Mouse (Mus musculus): ENCODE measurements around the gene Rftn1. TPM values are rescaled to one million over a fixed set of nuclear protein-coding genes. Genes with fewer than 3 reads are reported as not detected.

The Rftn1 gene
- polyA plus RNA-seq, 1 experiment from 2014 or later, result 27.4 TPM

DNA sequence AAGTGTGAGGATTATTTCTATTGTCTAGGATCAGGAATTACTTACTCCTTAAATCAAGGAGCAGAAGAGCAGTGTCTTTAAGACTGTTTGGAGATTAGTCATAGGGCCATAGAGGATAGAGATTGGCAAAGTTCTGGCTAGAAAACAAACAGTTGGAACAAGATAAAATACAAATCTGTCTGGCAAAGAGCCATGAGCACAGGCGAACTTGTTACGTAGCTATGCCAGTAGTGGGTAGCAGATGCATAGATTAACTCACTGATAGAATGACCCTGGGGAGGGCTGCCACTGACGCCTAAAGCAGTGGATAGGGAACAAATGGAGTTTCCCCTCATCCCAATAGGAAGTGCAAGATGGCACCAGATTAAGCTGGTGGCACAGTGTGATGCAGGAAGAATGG lies 97.1 kb downstream of the Rftn1 start:
- no peak overlapping the region for H3K4me2 ChIP-seq
- no peaks in the 10 kb centered on the region for H3K4me1 ChIP-seq
- no peaks in the 10 kb centered on the region for H3K9me3 ChIP-seq
- no peak overlapping the region for H3K27ac ChIP-seq
- no peak for ATAC-seq (replicated peaks)
- H3K9ac ChIP-seq, result no peak overlapping the region
- no peaks in the 10 kb centered on the region for H3K36me3 ChIP-seq (replicated peaks)
- WGBS, result 42% methylated on average over 3 of the region's 3 CpGs
- no peak overlapping the region for H3K4me3 ChIP-seq
- no peaks in the 10 kb centered on the region for H3K27me3 ChIP-seq (replicated peaks)

DNA sequence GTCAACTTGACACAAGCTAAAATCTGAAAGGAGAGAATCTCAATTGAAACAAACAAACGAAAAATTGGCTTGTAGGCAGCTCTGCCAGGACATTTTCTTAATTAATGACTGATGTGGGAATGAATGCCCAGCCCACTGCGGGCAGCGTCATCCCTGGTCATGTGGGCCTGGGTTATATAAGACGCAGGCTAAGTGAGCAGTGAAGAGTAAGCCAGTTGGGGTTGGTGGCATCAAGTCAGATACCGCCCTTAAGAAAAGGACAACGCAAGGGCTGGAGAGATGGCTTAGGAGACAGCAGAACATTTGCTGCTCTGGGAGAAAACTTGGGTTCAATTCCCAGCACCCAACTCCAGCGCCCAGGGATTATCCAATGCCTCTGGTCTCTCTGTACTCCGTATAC lies 97.6 kb downstream of the Rftn1 start:
- ATAC-seq (replicated peaks), result no peak
- WGBS, result 94% methylated on average over 8 of the region's 8 CpGs

DNA sequence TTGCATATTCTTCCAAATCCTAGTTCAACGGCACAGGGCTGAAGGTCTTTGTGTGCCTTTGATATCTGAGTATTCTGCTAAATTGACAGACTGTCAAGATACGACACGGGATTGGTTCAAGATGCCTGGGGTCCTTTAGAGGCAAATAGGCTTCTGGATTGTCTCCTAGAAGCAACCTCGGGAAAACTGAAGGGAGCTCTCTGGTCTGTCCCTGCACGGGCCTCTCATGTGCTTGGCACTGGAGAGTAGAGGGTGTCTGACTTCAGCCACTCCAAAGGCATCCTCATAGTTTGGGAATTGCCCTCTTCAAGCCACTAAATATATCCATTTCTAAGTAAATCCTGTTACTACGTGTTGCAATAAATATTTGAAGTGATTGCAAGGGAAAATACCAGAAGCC lies 98.6 kb downstream of the Rftn1 start:
- no peak overlapping the region for H3K4me3 ChIP-seq
- no peaks in the 10 kb centered on the region for H3K27me3 ChIP-seq (replicated peaks)
- no peak overlapping the region for H3K27ac ChIP-seq
- WGBS, result 63% methylated on average over 6 of the region's 6 CpGs
- no peaks in the 10 kb centered on the region for H3K36me3 ChIP-seq (replicated peaks)
- no peak overlapping the region for H3K9ac ChIP-seq
- no peaks in the 10 kb centered on the region for H3K9me3 ChIP-seq
- H3K4me1 ChIP-seq, result no peaks in the 10 kb centered on the region
- H3K4me2 ChIP-seq, result no peak overlapping the region
- no peak for ATAC-seq (replicated peaks)

More for the DNA sequence above, 97.6 kb downstream of the Rftn1 start:
- Histone ChIP-seq H3K4me1 (no peaks in the 10 kb centered on the region), H3K9ac (no peak overlapping the region), H3K4me2 (no peak overlapping the region), H3K36me3 (replicated peaks) (no peaks in the 10 kb centered on the region), H3K27ac (no peak overlapping the region), H3K4me3 (no peak overlapping the region), H3K27me3 (replicated peaks) (no peaks in the 10 kb centered on the region), H3K9me3 (no peaks in the 10 kb centered on the region)

DNA sequence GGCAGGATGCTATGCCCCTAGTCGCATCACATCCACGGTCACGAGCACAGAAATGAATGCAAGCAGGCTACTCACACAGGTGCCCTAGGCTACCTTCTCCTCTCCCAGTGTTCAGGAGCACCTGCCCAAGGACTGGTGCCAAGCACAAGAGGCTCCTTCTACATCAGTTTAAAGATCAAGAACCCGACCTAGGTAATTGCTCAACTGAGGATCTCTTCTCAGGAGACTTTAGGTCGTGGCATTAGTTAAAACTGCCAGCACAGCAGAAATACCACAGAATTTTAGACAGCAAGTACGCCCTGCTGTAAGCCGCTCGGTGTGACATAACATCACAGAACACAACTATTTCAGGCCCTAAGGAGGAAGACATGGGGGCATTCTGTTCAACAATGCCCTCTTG lies 100.7 kb downstream of the Rftn1 start:
- Histone ChIP-seq H3K9me3 (no peaks in the 10 kb centered on the region), H3K27me3 (replicated peaks) (no peaks in the 10 kb centered on the region), H3K36me3 (replicated peaks) (no peaks in the 10 kb centered on the region), H3K4me1 (no peaks in the 10 kb centered on the region), H3K4me2 (no peak overlapping the region), H3K9ac (no peak overlapping the region), H3K27ac (no peak overlapping the region), H3K4me3 (no peak overlapping the region)
- no peak for ATAC-seq (replicated peaks)
- 85% methylated on average over 8 of the region's 8 CpGs for WGBS

DNA sequence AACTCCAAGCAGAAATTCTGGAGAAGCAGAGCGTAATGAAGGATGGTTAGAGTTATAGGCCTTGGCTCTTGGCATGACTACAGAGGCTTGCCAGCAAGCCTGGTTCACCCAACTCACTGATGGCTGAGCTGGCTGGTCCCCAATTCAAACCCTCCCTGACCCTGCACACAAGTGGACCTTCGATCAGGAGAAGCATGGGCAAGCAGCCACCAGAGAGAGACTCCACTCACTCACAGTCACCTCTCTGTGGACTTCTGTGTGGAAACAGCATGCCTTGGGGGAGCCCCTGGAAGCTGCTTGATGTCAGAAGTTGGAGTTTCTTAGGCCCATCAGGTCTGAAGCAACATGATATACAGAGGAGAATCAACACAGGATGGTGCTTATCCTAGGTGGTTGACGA lies 102.4 kb downstream of the Rftn1 start:
- H3K27me3 ChIP-seq (replicated peaks), result no peaks in the 10 kb centered on the region
- no peak overlapping the region for H3K27ac ChIP-seq
- H3K9me3 ChIP-seq, result no peaks in the 10 kb centered on the region
- H3K9ac ChIP-seq, result no peak overlapping the region
- H3K4me1 ChIP-seq, result no peaks in the 10 kb centered on the region
- no peaks in the 10 kb centered on the region for H3K36me3 ChIP-seq (replicated peaks)
- 97% methylated on average over 3 of the region's 3 CpGs for WGBS
- no peak for ATAC-seq (replicated peaks)
- H3K4me3 ChIP-seq, result no peak overlapping the region
- H3K4me2 ChIP-seq, result no peak overlapping the region

DNA sequence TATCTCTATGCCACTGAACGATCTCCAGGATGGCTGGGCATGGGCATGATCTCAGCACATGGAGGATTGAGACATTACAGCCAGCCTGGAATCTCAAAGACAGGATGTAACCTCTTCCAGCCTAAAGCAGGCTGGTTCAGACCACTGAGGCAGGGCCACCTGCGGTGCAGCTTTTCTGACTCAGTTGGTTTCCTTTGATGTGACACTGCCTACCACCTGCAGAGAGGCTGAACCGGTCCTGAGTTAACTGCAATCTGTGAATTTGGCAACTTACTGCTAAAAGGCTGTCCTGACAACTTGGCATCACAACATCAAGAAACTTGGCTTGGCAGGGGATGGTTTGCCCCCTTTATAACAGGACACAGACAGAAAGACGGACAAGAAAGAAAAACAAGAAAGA lies 103.6 kb downstream of the Rftn1 start:
- H3K36me3 ChIP-seq (replicated peaks), result no peaks in the 10 kb centered on the region
- H3K4me3 ChIP-seq, result no peak overlapping the region
- ATAC-seq (replicated peaks), result no peak
- H3K9me3 ChIP-seq, result no peaks in the 10 kb centered on the region
- 57% methylated on average over 4 of the region's 4 CpGs for WGBS
- H3K4me1 ChIP-seq, result no peaks in the 10 kb centered on the region
- H3K27ac ChIP-seq, result no peak overlapping the region
- no peak overlapping the region for H3K9ac ChIP-seq
- no peak overlapping the region for H3K4me2 ChIP-seq
- no peaks in the 10 kb centered on the region for H3K27me3 ChIP-seq (replicated peaks)

DNA sequence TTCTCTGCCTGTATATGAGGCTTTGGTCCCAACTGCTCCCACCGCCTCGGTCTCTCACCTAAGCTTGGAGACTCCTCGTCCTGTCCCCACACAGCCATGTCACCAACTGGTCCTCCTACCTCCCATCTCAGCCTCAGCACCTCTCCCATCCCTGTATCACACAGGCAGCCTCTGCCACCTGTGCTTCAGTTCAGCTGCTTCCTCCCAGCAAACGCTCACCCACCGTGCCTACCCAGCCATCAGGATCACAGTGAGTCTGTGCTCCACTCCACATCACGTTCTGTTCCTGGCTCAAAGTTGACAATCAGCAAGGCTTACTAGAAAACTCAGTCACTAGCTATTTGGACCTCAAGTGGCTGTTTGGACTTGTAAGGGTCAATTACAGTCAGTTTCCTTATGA lies 105.8 kb downstream of the Rftn1 start:
- no peaks in the 10 kb centered on the region for H3K36me3 ChIP-seq (replicated peaks)
- H3K27ac ChIP-seq, result no peak overlapping the region
- H3K4me1 ChIP-seq, result no peaks in the 10 kb centered on the region
- no peak overlapping the region for H3K4me3 ChIP-seq
- no peaks in the 10 kb centered on the region for H3K9me3 ChIP-seq
- WGBS, result 87% methylated on average over 6 of the region's 6 CpGs
- no peak for ATAC-seq (replicated peaks)
- H3K27me3 ChIP-seq (replicated peaks), result no peaks in the 10 kb centered on the region
- H3K4me2 ChIP-seq, result no peak overlapping the region
- H3K9ac ChIP-seq, result no peak overlapping the region

DNA sequence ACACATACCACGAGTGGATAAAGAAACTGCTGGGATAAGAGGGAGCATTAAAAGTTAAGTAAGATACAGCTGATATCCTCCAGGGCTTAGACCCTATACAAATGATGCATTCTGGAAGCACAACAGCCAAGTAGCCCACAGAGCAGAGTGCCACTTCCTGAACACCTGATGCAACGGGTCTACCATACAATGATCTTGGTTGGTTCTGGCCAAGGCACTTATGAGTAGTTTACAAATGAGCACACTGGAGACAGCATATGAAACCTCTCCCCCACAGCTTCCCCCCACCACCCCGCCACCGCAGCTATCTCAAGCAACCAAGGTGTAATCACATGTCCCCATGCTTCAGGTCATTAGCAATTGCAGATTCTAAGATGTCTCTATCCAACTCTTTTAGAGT lies 106.5 kb downstream of the Rftn1 start:
- 86% methylated on average over 4 of the region's 4 CpGs for WGBS
- H3K27ac ChIP-seq, result no peak overlapping the region

DNA sequence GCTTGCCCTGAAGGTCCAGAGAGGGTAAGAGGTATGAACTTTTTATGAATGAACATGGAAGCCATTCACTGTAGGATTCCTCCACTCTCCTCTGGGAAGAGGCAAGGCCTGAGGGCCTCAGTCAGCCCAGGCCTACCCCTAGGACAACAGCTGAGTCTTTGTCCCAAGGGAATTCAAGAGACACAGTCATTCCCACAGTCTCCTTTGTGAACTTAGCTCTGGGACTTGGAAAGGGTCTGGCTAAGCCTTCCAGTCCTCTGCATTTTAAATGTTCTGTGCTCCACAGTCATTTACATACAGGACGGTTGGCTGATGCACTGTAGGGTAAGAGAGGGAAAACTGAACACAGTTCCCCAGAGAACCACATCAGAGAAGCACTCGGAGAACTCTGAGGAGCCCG lies 107.5 kb downstream of the Rftn1 start:
- H3K27ac ChIP-seq, result no peak overlapping the region
- H3K4me3 ChIP-seq, result no peak overlapping the region
- H3K27me3 ChIP-seq (replicated peaks), result no peaks in the 10 kb centered on the region
- no peaks in the 10 kb centered on the region for H3K4me1 ChIP-seq
- no peak overlapping the region for H3K9ac ChIP-seq
- no peak overlapping the region for H3K4me2 ChIP-seq
- ATAC-seq (replicated peaks), result no peak
- 55% methylated on average over 3 of the region's 3 CpGs for WGBS
- H3K36me3 ChIP-seq (replicated peaks), result no peaks in the 10 kb centered on the region
- no peaks in the 10 kb centered on the region for H3K9me3 ChIP-seq

More for the DNA sequence above, 106.5 kb downstream of the Rftn1 start:
- no peaks in the 10 kb centered on the region for H3K27me3 ChIP-seq (replicated peaks)
- H3K9ac ChIP-seq, result no peak overlapping the region
- H3K4me1 ChIP-seq, result no peaks in the 10 kb centered on the region
- H3K4me2 ChIP-seq, result no peak overlapping the region
- no peaks in the 10 kb centered on the region for H3K36me3 ChIP-seq (replicated peaks)
- H3K9me3 ChIP-seq, result no peaks in the 10 kb centered on the region
- no peak for ATAC-seq (replicated peaks)
- no peak overlapping the region for H3K4me3 ChIP-seq

DNA sequence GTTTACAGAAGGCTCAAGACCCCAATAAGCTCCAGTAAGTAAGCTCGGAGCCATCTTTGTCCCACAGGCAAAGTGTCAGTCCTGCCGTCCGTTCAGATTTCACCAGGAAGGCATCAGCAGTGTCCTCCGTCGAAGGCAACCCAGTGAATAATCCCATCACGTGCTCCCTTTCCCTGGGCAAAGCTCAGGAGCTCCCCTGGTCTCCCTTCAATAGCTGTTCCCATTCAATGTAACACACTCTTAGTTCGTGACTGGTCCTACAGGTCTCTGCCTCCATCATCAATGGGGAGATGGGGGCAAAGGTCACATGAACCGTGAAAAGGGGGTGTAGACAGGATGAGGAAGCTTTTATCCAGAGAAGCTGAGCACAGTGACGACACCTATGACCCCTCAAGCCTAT lies 108.8 kb downstream of the Rftn1 start:
- ATAC-seq (replicated peaks), result no peak
- Histone ChIP-seq H3K9ac (no peak overlapping the region), H3K4me1 (no peaks in the 10 kb centered on the region), H3K4me2 (no peak overlapping the region), H3K27me3 (replicated peaks) (no peaks in the 10 kb centered on the region), H3K27ac (no peak overlapping the region), H3K4me3 (no peak overlapping the region), H3K36me3 (replicated peaks) (no peaks in the 10 kb centered on the region), H3K9me3 (no peaks in the 10 kb centered on the region)
- 43% methylated on average over 9 of the region's 9 CpGs for WGBS

DNA sequence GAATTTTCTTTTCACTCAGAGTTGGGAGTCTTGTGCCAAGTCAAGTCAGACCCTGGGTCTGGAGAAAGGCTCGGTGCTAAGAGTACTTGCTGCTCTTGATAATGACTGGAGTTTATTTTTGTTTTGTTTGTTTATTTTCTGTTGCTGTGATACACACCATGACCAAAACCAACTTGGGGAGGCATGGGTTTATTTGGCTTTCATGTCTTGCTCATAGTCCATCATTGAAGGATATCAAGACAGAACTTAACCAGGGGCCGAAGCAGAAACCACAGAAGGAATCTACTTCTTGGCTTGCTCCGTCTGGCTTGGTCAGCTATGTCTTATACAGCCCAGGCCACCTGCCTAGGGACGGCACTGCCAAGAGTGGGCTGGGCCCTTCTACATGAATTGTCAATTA lies 109.5 kb downstream of the Rftn1 start:
- Histone ChIP-seq H3K4me3 (no peak overlapping the region), H3K4me2 (no peak overlapping the region), H3K27ac (no peak overlapping the region), H3K9me3 (no peaks in the 10 kb centered on the region), H3K9ac (no peak overlapping the region), H3K36me3 (replicated peaks) (no peaks in the 10 kb centered on the region), H3K27me3 (replicated peaks) (no peaks in the 10 kb centered on the region), H3K4me1 (no peaks in the 10 kb centered on the region)
- no peak for ATAC-seq (replicated peaks)
- WGBS, result 91% methylated on average over 4 of the region's 4 CpGs

DNA sequence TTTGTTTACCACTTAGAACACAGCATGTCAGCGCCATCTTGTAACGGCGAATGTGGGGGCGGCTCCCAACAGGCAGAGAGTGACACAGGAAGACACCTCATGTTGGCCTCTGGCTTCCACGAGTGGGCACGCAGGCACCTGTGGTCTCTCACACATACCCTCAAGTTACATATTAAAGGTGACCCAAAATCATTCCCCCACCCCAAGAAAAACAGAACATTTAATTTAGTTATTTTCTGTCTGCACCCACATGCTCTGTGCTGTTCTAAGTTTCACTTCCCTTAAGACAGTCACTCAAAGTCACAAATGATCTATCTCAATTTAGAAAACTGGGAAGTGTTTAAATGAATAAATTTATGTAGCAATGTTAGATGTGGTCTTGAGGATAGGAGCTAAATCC lies 111.7 kb downstream of the Rftn1 start:
- no peak for ATAC-seq (replicated peaks)
- Histone ChIP-seq H3K9ac (no peak overlapping the region), H3K27me3 (replicated peaks) (no peaks in the 10 kb centered on the region), H3K4me2 (no peak overlapping the region), H3K9me3 (no peaks in the 10 kb centered on the region), H3K36me3 (replicated peaks) (no peaks in the 10 kb centered on the region), H3K4me3 (no peak overlapping the region), H3K27ac (no peak overlapping the region), H3K4me1 (no peaks in the 10 kb centered on the region)
- WGBS, result 98% methylated on average over 6 of the region's 6 CpGs

DNA sequence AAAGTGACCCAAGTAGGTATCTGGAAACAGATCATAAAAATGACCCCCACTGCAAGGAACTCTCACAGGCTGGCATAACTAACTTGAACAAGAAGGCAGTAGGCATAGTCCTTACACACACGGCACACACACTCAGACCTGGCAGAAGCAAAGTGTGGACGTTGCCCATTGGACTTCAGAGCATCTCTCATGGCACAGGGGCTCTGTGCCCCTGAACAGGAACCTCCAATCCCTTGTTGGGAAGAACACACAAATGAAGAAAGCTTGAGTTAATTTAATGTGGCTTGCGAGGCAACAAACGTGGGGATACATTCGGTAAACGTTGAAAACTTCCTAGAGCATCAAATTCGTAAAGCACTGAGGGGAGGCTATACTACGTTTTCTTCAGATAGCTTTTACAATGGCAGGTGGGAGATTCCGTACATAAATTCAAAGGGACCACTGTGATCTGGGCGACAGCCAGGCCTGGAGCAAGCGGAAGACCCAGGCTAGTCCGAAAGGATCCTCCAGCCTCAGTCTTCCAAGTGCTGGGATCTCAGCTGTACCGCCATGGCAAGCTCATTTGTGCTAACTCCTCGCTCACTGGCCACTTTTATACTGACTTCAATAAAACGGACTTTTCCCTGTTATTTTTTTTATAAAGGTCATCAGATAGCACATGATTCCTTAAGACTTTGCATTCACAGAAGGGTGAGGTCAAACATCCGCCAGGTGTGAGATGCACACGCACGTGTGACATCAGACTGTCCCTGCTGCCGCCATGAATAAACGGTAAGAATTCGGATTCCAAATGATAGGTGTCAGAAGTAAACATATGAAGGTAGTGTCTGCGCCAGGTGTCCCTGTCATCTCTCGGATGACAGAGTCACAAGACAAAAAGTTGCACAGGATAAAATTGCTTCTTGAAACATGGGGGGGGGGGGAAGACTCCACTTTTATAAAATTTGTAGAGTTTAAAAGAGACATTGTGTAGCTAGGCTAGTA lies 117.2 kb downstream of the Rftn1 start:
- Histone ChIP-seq H3K4me3 (no peak overlapping the region), H3K4me2 (no peak overlapping the region), H3K4me1 (no peaks in the 10 kb centered on the region), H3K9ac (no peak overlapping the region), H3K36me3 (replicated peaks) (no peaks in the 10 kb centered on the region), H3K27ac (no peak overlapping the region), H3K27me3 (replicated peaks) (no peaks in the 10 kb centered on the region), H3K9me3 (no peaks in the 10 kb centered on the region)
- ATAC-seq (replicated peaks), result no peak
- 93% methylated on average over 23 of the region's 23 CpGs for WGBS

All from midbrain, embryonic 15.5 days (tissue).